Mouse (Mus musculus) kidney, embryonic 15.5 days (tissue): Measurements from ENCODE around the gene Car11. TPM values are rescaled to one million over a fixed set of nuclear protein-coding genes. Genes with fewer than 3 reads are reported as not detected.

ENCODE experiments used
- ATAC-seq: fragments of 200-750 bp; cut with Nextera tagmentation; replicated peaks from 2 replicates; pipeline ENCODE4 v1.8.0; 2017; ENCODE audit warnings: moderate TSS enrichment; ENCODE audit not compliant: low FRiP score
- H3K27ac ChIP-seq: fragments of 300-500 bp; sonication (generic); 2 replicates; pipeline ENCODE4 v1.5.1; 2015; ENCODE audit warnings: mild to moderate bottlenecking, inconsistent platforms
- H3K27me3 ChIP-seq: fragments of 300-500 bp; sonication (generic); 2 replicates; pipeline ENCODE4 v1.6.1; 2015; ENCODE audit warnings: inconsistent platforms
- H3K36me3 ChIP-seq: fragments of 300-500 bp; sonication (generic); 2 replicates; pipeline ENCODE4 v1.6.1; 2015; ENCODE audit warnings: inconsistent platforms
- H3K4me1 ChIP-seq: fragments of 300-500 bp; sonication (generic); 2 replicates; pipeline ENCODE4 v1.6.1; 2015; ENCODE audit warnings: inconsistent platforms
- H3K4me2 ChIP-seq: fragments of 300-500 bp; sonication (generic); 2 replicates; pipeline ENCODE4 v1.6.1; 2015; ENCODE audit warnings: moderate library complexity, mild to moderate bottlenecking, inconsistent platforms
- H3K4me3 ChIP-seq: fragments of 300-500 bp; sonication (generic); replicated peaks from 2 replicates; pipeline ENCODE4 v1.5.1; 2015; ENCODE audit warnings: mild to moderate bottlenecking, inconsistent platforms
- H3K9ac ChIP-seq: fragments of 300-500 bp; sonication (generic); 2 replicates; pipeline ENCODE4 v1.6.1; 2015; ENCODE audit warnings: mild to moderate bottlenecking, inconsistent platforms
- H3K9me3 ChIP-seq: fragments of 300-500 bp; sonication (generic); replicated peaks from 2 replicates; pipeline ENCODE4 v1.6.1; 2016; ENCODE audit warnings: inconsistent platforms
- WGBS: fragments of 180-500 bp; shearing (Covaris S2); methylation state at CpG from one replicate; pipeline ENCODE4 v1.1.7; 2015; ENCODE audit warnings: mixed read lengths; 5-methylcytosine and 5-hydroxymethylcytosine counted together
- polyA plus RNA-seq: library from polyadenylated mRNA; unstranded; fragments of >200 nt; fragmentation: Nextera tagmentation; extraction: Ambion mirVana; gene quantifications from 2 replicates; pipeline ENCODE4 v1.2.1, GENCODE M21; 2015

Gene Car11
- polyA plus RNA-seq, 1 experiment from 2014 or later = 8.8 TPM

DNA sequence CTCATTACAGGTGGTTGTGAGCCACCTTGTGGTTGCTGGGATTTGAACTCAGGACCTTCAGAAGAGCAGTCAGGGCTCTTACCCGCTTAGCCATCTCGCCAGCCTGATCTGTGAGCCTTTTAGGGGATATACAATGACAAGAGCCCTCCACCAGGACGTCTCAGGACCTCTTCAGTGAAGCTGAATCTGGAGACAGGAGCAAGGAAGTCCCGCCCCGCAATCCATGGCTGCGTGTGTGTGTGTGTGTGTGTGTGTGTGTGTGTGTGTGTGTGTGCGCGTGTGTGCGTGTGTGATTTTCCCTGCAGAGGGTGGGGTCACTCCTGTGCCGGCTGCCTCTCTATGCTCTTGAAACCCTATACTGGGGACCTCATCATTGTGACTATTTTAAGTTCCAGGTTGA lies 40.2 kb downstream of the Car11 start:
- WGBS = 68% methylated on average over 10 of the region's 10 CpGs
- H3K4me1 ChIP-seq = peaks cover 10% of the 10 kb centered on the region
- H3K27me3 ChIP-seq = no peaks in the 10 kb centered on the region
- no peak overlapping the region for H3K27ac ChIP-seq
- no peaks in the 10 kb centered on the region for H3K9me3 ChIP-seq
- no peak overlapping the region for H3K4me2 ChIP-seq
- H3K36me3 ChIP-seq = no peaks in the 10 kb centered on the region
- no peak overlapping the region for H3K9ac ChIP-seq
- H3K4me3 ChIP-seq = no peak overlapping the region
- ATAC-seq = no peak

DNA sequence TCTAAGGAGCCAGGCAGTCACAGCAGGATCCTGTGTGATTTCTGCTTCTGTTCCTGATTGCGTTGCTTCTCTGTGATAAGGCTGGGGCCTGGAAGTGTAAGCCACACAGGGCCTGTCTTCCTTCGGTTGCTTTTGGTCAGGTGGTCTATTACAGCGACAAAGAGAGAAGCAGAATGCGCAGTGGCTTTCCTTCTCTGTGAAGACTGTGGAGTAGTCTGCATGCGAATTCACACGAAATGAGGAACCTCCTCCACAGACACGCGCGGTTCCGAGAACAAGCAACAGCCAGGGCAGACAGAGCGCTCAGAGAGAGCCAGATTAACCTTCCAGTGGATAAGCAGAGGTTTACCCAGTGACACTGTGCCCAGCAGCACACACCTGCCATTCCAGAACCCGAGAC lies 41.7 kb downstream of the Car11 start:
- 85% methylated on average over 12 of the region's 12 CpGs for WGBS

DNA sequence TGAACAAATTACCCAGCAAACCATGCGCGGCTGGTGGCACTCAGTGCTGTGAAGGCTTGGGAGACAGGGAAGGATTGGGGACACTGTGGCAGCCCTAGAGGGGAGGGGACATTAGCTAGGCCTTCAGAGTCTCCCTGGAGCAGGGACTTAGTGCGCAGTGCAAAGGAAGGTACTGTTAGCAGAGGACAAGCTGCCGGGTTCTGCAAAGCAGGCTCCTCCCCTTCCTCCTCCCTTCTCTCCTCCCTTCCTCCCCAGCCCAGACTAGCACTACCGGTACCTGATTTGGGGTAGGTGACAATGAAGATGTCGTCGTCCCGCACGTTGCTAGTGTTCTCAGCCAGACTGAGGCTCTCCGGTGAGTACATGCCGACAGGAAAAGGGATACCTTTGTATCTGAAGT lies 42.1 kb downstream of the Car11 start:
- peak overlapping the region; percentile 38 for H3K4me3 ChIP-seq
- H3K36me3 ChIP-seq = no peaks in the 10 kb centered on the region
- no peaks in the 10 kb centered on the region for H3K27me3 ChIP-seq
- peaks cover 10% of the 10 kb centered on the region for H3K4me1 ChIP-seq
- H3K9ac ChIP-seq = no peak overlapping the region
- no peak for ATAC-seq
- peak overlapping the region; percentile 54 for H3K4me2 ChIP-seq
- H3K27ac ChIP-seq = no peak overlapping the region
- H3K9me3 ChIP-seq = no peaks in the 10 kb centered on the region; the same call in 1 of the 2 replicates
- WGBS = 37% methylated on average over 11 of the region's 11 CpGs

More for the DNA sequence above, 41.7 kb downstream of the Car11 start:
- no peaks in the 10 kb centered on the region for H3K9me3 ChIP-seq
- H3K36me3 ChIP-seq = no peaks in the 10 kb centered on the region
- H3K27ac ChIP-seq = no peak overlapping the region
- no peak for ATAC-seq
- H3K4me3 ChIP-seq = no peak overlapping the region
- no peaks in the 10 kb centered on the region for H3K27me3 ChIP-seq
- no peak overlapping the region for H3K9ac ChIP-seq
- H3K4me1 ChIP-seq = peaks cover 10% of the 10 kb centered on the region
- 0 out of 2 replicates have a peak overlapping the region, but pooled peaks have one; percentile 54 for H3K4me2 ChIP-seq

DNA sequence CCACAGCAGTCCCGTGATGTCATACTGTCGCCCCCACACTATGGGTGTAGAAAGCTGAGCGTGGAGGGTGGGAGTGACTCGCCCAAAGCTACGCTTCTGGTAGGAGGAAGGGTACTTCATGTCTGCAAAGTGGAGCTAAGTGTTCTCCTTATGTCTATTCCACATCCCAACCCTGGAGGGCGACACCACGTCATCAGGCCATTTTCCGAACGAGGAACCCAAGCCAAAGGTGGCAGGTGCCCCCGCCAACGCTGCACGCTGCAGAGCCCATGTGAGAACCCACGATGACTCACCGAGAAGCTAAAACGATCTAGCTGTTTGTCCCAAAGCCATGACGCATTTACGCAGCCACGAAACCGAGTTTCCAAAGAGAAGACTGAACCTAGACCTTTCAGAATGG lies 42.7 kb downstream of the Car11 start:
- Histone ChIP-seq H3K4me3 (peak overlapping the region; percentile 38), H3K9me3 (no peaks in the 10 kb centered on the region; the same call in 1 of the 2 replicates), H3K36me3 (no peaks in the 10 kb centered on the region), H3K4me1 (peaks cover 10% of the 10 kb centered on the region), H3K4me2 (peak overlapping the region; percentile 54), H3K27me3 (no peaks in the 10 kb centered on the region), H3K9ac (no peak overlapping the region), H3K27ac (no peak overlapping the region)
- 36% methylated on average over 19 of the region's 19 CpGs for WGBS
- ATAC-seq = no peak

DNA sequence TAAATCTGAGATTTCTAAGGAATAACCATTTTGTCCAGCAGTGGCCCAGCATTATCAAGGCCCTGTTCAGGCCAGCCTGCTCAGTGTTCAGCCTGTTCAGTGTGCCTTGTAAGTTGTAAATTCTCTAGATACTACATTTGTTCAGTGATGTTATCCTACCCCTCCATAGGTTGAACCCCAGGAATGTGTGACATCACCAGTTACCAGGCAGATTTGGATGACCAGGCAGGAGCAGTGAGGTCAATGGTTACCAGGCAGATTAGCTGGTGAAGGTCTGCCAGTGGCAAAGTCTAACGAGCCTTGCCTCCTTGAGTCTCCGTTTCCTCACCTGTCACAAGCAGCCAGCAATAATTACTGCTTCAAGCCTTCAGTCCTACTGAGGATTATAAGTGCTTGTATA lies 44.7 kb downstream of the Car11 start:
- H3K4me2 ChIP-seq = no peak overlapping the region
- 28% methylated on average over 2 of the region's 2 CpGs for WGBS
- no peak overlapping the region for H3K27ac ChIP-seq
- H3K4me1 ChIP-seq = peaks cover 19% of the 10 kb centered on the region
- no peaks in the 10 kb centered on the region for H3K36me3 ChIP-seq
- H3K27me3 ChIP-seq = no peaks in the 10 kb centered on the region
- no peak overlapping the region for H3K4me3 ChIP-seq
- H3K9me3 ChIP-seq = no peaks in the 10 kb centered on the region; the same call in 1 of the 2 replicates
- ATAC-seq = peak; percentile 52; the same call in 1 of the 2 replicates
- no peak overlapping the region for H3K9ac ChIP-seq

DNA sequence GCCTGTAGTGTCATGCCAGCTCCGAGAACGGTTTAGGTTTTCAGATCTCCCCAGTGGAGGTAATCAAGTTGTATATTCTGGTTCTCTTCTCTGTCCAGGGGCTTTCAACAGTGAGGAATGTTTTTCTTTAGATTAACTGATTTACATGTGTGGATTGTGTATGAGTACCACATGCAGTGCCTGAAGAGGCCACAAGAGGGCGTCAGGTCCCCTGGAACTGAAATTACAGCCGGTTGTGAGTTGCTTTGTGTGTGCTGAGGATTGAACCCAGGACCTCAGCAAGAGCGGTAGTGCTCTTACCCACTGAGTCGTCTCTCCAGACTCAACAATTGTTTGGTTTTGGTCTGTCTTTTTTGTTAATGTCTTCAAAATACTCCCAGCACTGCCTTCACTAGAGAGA lies 46.9 kb downstream of the Car11 start:
- Histone ChIP-seq H3K9me3 (no peaks in the 10 kb centered on the region; the same call in 1 of the 2 replicates), H3K9ac (no peak overlapping the region), H3K4me1 (peaks cover 25% of the 10 kb centered on the region), H3K36me3 (no peaks in the 10 kb centered on the region), H3K4me3 (no peak overlapping the region), H3K4me2 (no peak overlapping the region), H3K27me3 (no peaks in the 10 kb centered on the region), H3K27ac (no peak overlapping the region)
- 63% methylated on average over 6 of the region's 6 CpGs for WGBS
- ATAC-seq = no peak

DNA sequence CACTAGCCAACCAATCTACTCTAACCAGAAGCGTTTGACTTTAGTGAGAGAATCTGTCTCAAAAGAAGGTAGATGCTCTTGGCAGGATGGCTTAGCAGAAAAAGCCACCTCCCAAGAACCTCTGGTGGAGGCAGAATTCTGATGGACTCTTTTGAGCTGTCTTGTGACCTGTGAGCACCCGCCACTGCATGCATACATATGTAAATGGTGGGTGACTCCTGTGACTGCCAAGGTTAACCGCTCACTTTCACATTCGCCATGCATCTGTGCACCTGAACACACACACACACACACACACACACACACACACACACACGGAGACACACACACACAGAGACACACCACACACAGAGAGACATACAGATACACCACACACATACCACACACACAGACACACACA lies 47.8 kb downstream of the Car11 start:
- Histone ChIP-seq H3K4me2 (no peak overlapping the region), H3K4me1 (peaks cover 16% of the 10 kb centered on the region), H3K9me3 (no peaks in the 10 kb centered on the region; the same call in 1 of the 2 replicates), H3K36me3 (no peaks in the 10 kb centered on the region), H3K9ac (no peak overlapping the region), H3K27me3 (no peaks in the 10 kb centered on the region), H3K4me3 (no peak overlapping the region), H3K27ac (no peak overlapping the region)
- 91% methylated on average over 5 of the region's 5 CpGs for WGBS
- no peak for ATAC-seq

DNA sequence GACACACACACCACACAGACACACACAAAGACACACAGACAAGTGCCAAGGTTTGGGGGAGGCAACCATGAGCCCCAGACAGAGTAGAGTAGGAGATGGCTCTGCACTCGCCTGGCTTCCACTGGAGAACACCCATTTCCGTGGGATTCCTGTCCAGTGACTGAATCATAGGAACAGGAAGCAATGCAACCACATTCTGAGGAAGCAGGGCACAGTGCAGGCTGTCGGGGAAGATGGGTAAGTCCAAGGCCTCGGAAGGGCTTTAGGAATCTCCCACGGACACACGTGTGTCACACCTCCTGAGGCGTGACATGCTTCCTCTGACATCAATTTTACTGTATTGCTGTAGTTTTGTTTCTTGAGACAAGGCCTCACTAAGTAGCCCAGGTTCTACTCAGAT lies 48.5 kb downstream of the Car11 start:
- ATAC-seq = no peak
- WGBS = 56% methylated on average over 7 of the region's 7 CpGs
- no peaks in the 10 kb centered on the region for H3K36me3 ChIP-seq

DNA sequence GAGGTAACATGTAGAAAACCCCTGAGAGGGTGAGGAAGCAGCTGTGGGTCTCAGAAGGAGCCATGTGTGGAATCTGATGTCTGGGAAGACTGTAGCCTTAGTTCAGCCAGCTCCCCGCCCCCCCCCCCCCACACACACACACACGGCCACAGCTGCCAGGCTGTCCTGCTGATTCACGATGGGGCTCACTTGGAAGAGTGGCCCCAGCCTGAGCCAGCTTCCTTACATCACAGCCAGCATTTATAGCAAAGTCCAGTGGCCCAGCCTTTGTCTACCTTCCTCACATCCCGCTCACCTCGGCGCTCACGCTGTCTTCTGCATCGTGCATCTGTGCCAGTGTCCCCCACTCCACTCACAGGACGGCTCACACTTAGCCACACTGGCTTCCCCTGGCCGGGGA lies 49.8 kb downstream of the Car11 start:
- ATAC-seq = peak; percentile 27; the same call in 1 of the 2 replicates
- Histone ChIP-seq H3K4me1 (peaks cover 19% of the 10 kb centered on the region), H3K27ac (peak overlapping the region; percentile 3; the same call in 1 of the 2 replicates), H3K9ac (no peak overlapping the region), H3K4me3 (no peak overlapping the region), H3K4me2 (peak overlapping the region; percentile 27; the same call in 1 of the 2 replicates), H3K27me3 (no peaks in the 10 kb centered on the region), H3K9me3 (no peaks in the 10 kb centered on the region; the same call in 1 of the 2 replicates), H3K36me3 (no peaks in the 10 kb centered on the region)
- whole genome bisulfite sequencing = 32% methylated on average over 10 of the region's 10 CpGs

More for the DNA sequence above, 48.5 kb downstream of the Car11 start:
- Histone ChIP-seq H3K27ac (no peak overlapping the region), H3K4me3 (no peak overlapping the region), H3K4me2 (no peak overlapping the region), H3K9me3 (no peaks in the 10 kb centered on the region; the same call in 1 of the 2 replicates), H3K9ac (no peak overlapping the region), H3K4me1 (peaks cover 19% of the 10 kb centered on the region), H3K27me3 (no peaks in the 10 kb centered on the region)

DNA sequence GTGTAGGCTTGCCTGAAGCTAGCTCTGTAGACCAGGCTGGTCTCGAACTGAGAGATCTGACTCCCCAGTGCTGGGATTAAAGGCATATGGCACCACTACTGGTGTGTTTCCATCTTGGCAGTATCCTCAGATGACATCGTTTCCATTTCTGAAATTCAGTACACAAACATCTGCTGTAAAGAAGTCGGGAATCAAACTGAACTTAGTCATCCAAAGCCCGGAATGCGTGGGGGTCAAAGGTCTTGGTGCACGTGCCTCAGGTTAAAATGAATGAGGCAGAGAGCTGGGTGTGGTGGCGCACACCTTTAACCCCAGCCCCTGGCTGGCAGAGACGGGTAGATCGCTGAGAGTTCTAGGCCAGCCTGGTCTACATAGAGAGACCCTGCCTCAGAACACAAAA lies 50.5 kb downstream of the Car11 start:
- no peaks in the 10 kb centered on the region; the same call in 1 of the 2 replicates for H3K9me3 ChIP-seq
- H3K4me2 ChIP-seq = no peak overlapping the region
- H3K27ac ChIP-seq = no peak overlapping the region
- 60% methylated on average over 9 of the region's 9 CpGs for WGBS
- no peaks in the 10 kb centered on the region for H3K36me3 ChIP-seq
- no peaks in the 10 kb centered on the region for H3K27me3 ChIP-seq
- H3K4me1 ChIP-seq = peaks cover 19% of the 10 kb centered on the region
- H3K4me3 ChIP-seq = no peak overlapping the region
- no peak overlapping the region for H3K9ac ChIP-seq
- ATAC-seq = no peak

Other genes with a start within 250 kb of the Car11 start
- gene Ftl1, start 240.0 kb upstream of the Car11 start, polyA plus RNA-seq = 4,509 and 4,690 TPM in 2 replicates
- gene Bax, start 232.9 kb upstream of the Car11 start, polyA plus RNA-seq = 184 and 195 TPM in 2 replicates
- gene Tulp2, start 218.0 kb upstream of the Car11 start, polyA plus RNA-seq = 1.0 and 1.1 TPM in 2 replicates
- gene Gm45808, start 213.0 kb upstream of the Car11 start, polyA plus RNA-seq = not detected in 2 replicates
- 3.3 and 3.5 TPM in 2 replicates for gene Dhdh, start 211.0 kb upstream of the Car11 start, polyA plus RNA-seq
- gene Nucb1, start 189.4 kb upstream of the Car11 start, polyA plus RNA-seq = 221 and 252 TPM in 2 replicates
- gene Ppp1r15a, start 173.6 kb upstream of the Car11 start, polyA plus RNA-seq = 18.6 and 24.7 TPM in 2 replicates
- gene Plekha4, start 173.5 kb upstream of the Car11 start, polyA plus RNA-seq = 4.5 and 5.1 TPM in 2 replicates
- gene Hsd17b14, start 144.9 kb upstream of the Car11 start, polyA plus RNA-seq = 11.8 and 14.8 TPM in 2 replicates
- gene Bcat2, start 129.7 kb upstream of the Car11 start, polyA plus RNA-seq = 75.4 and 78.5 TPM in 2 replicates
- gene Fgf21, start 84.4 kb upstream of the Car11 start, polyA plus RNA-seq = 0.32 TPM in 1 of 2 replicates, not detected in the other
- gene Fut1, start 82.6 kb upstream of the Car11 start, polyA plus RNA-seq = 0.06 and 0.21 TPM in 2 replicates
- 0.14 and 0.17 TPM in 2 replicates for gene Izumo1, start 78.0 kb upstream of the Car11 start, polyA plus RNA-seq
- gene Rasip1, start 72.4 kb upstream of the Car11 start, polyA plus RNA-seq = 16.1 and 18.0 TPM in 2 replicates
- 7.5 and 9.0 TPM in 2 replicates for gene Mamstr, start 59.9 kb upstream of the Car11 start, polyA plus RNA-seq
- 0.42 and 3.7 TPM in 2 replicates for gene Fut2, start 33.4 kb upstream of the Car11 start, polyA plus RNA-seq
- 0.21 and 0.24 TPM in 2 replicates for gene Ntn5, start 15.8 kb upstream of the Car11 start, polyA plus RNA-seq
- gene Sec1, start 5.4 kb upstream of the Car11 start, polyA plus RNA-seq = 0.19 and 0.29 TPM in 2 replicates
- 3.7 and 4.7 TPM in 2 replicates for gene Dbp, start 5.2 kb downstream of the Car11 start, polyA plus RNA-seq
- 1,132 and 1,166 TPM in 2 replicates for gene Rpl18, start 15.6 kb downstream of the Car11 start, polyA plus RNA-seq
- gene Sphk2, start 18.2 kb downstream of the Car11 start, polyA plus RNA-seq = 28.1 and 33.7 TPM in 2 replicates
- gene Fam83e, start 21.4 kb downstream of the Car11 start, polyA plus RNA-seq = 1.4 and 2.5 TPM in 2 replicates
- gene Spaca4, start 26.0 kb downstream of the Car11 start, polyA plus RNA-seq = not detected in 2 replicates
- gene Lmtk3, start 83.9 kb downstream of the Car11 start, polyA plus RNA-seq = 2.5 and 3.1 TPM in 2 replicates
- 2.8 and 3.2 TPM in 2 replicates for gene Sult2b1, start 84.8 kb downstream of the Car11 start, polyA plus RNA-seq
- gene Cyth2, start 114.7 kb downstream of the Car11 start, polyA plus RNA-seq = 130 and 132 TPM in 2 replicates
- gene Kcnj14, start 124.9 kb downstream of the Car11 start, polyA plus RNA-seq = 1.4 and 1.6 TPM in 2 replicates
- 82.5 and 86.3 TPM in 2 replicates for gene Grwd1, start 131.1 kb downstream of the Car11 start, polyA plus RNA-seq
- gene Kdelr1, start 172.9 kb downstream of the Car11 start, polyA plus RNA-seq = 83.8 and 89.1 TPM in 2 replicates
- gene Grin2d, start 178.5 kb downstream of the Car11 start, polyA plus RNA-seq = 0.42 and 0.47 TPM in 2 replicates
- gene Syngr4, start 196.9 kb downstream of the Car11 start, polyA plus RNA-seq = 0.93 and 1.1 TPM in 2 replicates
- gene Tmem143, start 197.1 kb downstream of the Car11 start, polyA plus RNA-seq = 6.2 and 6.5 TPM in 2 replicates
- 164 and 194 TPM in 2 replicates for gene Emp3, start 221.6 kb downstream of the Car11 start, polyA plus RNA-seq
- gene Ccdc114, start 224.2 kb downstream of the Car11 start, polyA plus RNA-seq = 10.8 and 12.2 TPM in 2 replicates